Mouse (Mus musculus): ENCODE measurements around the gene Gm6793.
A peak's percentile ranks its signal among the peaks of the same experiment; 100 is the strongest.

Gm6793 gene

GRCm38 (mm10) chr8:112014936-112015335 is at the start of gene Gm6793:
Gm6793 (minus strand) TSS chr8:112015036.
- no peak for DNase-seq (ENCODE audit: low read depth, low spot score)
- H3K36me3 ChIP-seq (ENCODE audit: control insufficient read depth, insufficient read depth, low read length, poor library complexity, severe bottlenecking), result peaks cover 11% of the 10 kb centered on the region
- no peaks in the 10 kb centered on the region for H3K27me3 ChIP-seq (ENCODE audit: control insufficient read depth, insufficient read depth, low read length, poor library complexity, severe bottlenecking)

GRCm38 (mm10) chr8:112061372-112061771 is 46.5 kb upstream of the Gm6793 start:
- DNase-seq (ENCODE audit: low read depth, low spot score), result peak; percentile 57
- Histone ChIP-seq H3K27me3 (ENCODE audit: control insufficient read depth, insufficient read depth, low read length, poor library complexity, severe bottlenecking) (no peaks in the 10 kb centered on the region), H3K36me3 (ENCODE audit: control insufficient read depth, insufficient read depth, low read length, poor library complexity, severe bottlenecking) (no peaks in the 10 kb centered on the region)

GRCm38 (mm10) chr8:112054456-112054855 is 39.6 kb upstream of the Gm6793 start:
- DNase-seq (ENCODE audit: low read depth, low spot score), result no peak
- Histone ChIP-seq H3K36me3 (ENCODE audit: control insufficient read depth, insufficient read depth, low read length, poor library complexity, severe bottlenecking) (no peaks in the 10 kb centered on the region), H3K27me3 (ENCODE audit: control insufficient read depth, insufficient read depth, low read length, poor library complexity, severe bottlenecking) (no peaks in the 10 kb centered on the region)

- no peaks in the 10 kb centered on the region for H3K27me3 ChIP-seq (ENCODE audit: control insufficient read depth, insufficient read depth, low read length, poor library complexity, severe bottlenecking)
- no peak for DNase-seq (ENCODE audit: low read depth, low spot score)
- H3K36me3 ChIP-seq (ENCODE audit: control insufficient read depth, insufficient read depth, low read length, poor library complexity, severe bottlenecking), result no peaks in the 10 kb centered on the region
These were observed 36.7 kb upstream of the Gm6793 start for GRCm38 (mm10) chr8:112051537-112051936.

- Histone ChIP-seq H3K36me3 (ENCODE audit: control insufficient read depth, insufficient read depth, low read length, poor library complexity, severe bottlenecking) (no peaks in the 10 kb centered on the region), H3K27me3 (ENCODE audit: control insufficient read depth, insufficient read depth, low read length, poor library complexity, severe bottlenecking) (no peaks in the 10 kb centered on the region)
- no peak for DNase-seq (ENCODE audit: low read depth, low spot score)
These were observed 35.1 kb upstream of the Gm6793 start for GRCm38 (mm10) chr8:112049984-112050383.

- no peak for DNase-seq (ENCODE audit: low read depth, low spot score)
- Histone ChIP-seq H3K27me3 (ENCODE audit: control insufficient read depth, insufficient read depth, low read length, poor library complexity, severe bottlenecking) (no peaks in the 10 kb centered on the region), H3K36me3 (ENCODE audit: control insufficient read depth, insufficient read depth, low read length, poor library complexity, severe bottlenecking) (no peaks in the 10 kb centered on the region)
These were observed 33.5 kb upstream of the Gm6793 start for GRCm38 (mm10) chr8:112048293-112048692.

GRCm38 (mm10) chr8:112045896-112046295 is 31.1 kb upstream of the Gm6793 start:
- no peaks in the 10 kb centered on the region for H3K27me3 ChIP-seq (ENCODE audit: control insufficient read depth, insufficient read depth, low read length, poor library complexity, severe bottlenecking)
- DNase-seq (ENCODE audit: low read depth, low spot score), result peak; percentile 82
- H3K36me3 ChIP-seq (ENCODE audit: control insufficient read depth, insufficient read depth, low read length, poor library complexity, severe bottlenecking), result no peaks in the 10 kb centered on the region

DNA sequence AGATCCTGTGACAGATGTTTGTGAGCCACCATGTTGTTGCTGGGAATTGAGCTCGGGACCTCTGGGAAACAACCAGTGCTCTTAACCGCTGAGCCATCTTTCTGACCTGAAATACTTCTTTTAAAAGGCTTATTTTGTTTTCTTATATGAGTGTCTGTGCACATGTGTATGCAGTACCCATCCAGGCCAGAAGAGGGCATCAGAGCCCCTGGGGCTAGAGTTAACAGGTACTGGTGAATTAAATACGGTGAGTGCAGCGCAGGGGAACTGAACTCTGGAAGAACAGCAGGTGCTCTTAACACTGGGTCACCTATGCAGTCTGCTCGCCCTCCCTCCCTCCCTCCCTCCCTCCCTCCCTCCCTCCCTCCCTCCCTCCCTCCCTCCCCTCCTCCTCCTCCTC is 30.3 kb upstream of the Gm6793 start:
- H3K27me3 ChIP-seq (ENCODE audit: control insufficient read depth, insufficient read depth, low read length, poor library complexity, severe bottlenecking), result no peaks in the 10 kb centered on the region
- DNase-seq (ENCODE audit: low read depth, low spot score), result peak; percentile 21
- H3K36me3 ChIP-seq (ENCODE audit: control insufficient read depth, insufficient read depth, low read length, poor library complexity, severe bottlenecking), result no peaks in the 10 kb centered on the region

- Histone ChIP-seq H3K36me3 (ENCODE audit: control insufficient read depth, insufficient read depth, low read length, poor library complexity, severe bottlenecking) (no peaks in the 10 kb centered on the region), H3K27me3 (ENCODE audit: control insufficient read depth, insufficient read depth, low read length, poor library complexity, severe bottlenecking) (no peaks in the 10 kb centered on the region)
These were observed 22.7 kb upstream of the Gm6793 start for GRCm38 (mm10) chr8:112037521-112037920.

DNA sequence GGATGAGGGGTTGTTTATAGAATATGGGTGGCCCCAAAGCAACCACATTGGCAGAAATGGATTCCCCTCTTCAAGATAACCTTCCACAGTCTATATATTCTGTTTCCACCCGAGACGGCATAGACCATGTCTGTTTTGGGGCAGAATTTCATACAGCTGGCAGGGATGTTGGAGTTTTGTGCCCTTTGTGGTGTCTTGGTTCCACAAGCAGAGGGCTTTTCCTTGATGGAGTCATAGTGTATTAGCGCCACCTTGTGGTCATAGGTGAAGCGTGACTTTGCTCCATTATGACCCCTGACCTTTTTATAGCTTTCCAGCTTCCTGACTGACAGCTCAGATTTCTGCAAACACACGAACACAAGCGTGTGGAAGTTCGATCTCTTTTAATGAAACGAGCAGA is 19.8 kb upstream of the Gm6793 start:
- H3K27me3 ChIP-seq (ENCODE audit: control insufficient read depth, insufficient read depth, low read length, poor library complexity, severe bottlenecking), result no peaks in the 10 kb centered on the region
- H3K36me3 ChIP-seq (ENCODE audit: control insufficient read depth, insufficient read depth, low read length, poor library complexity, severe bottlenecking), result no peaks in the 10 kb centered on the region
- DNase-seq (ENCODE audit: low read depth, low spot score), result peak; percentile 82

More at GRCm38 (mm10) chr8:112037521-112037920, 22.7 kb upstream of the Gm6793 start:
- DNase-seq (ENCODE audit: low read depth, low spot score), result no peak

GRCm38 (mm10) chr8:112033071-112033470 is 18.2 kb upstream of the Gm6793 start:
- H3K36me3 ChIP-seq (ENCODE audit: control insufficient read depth, insufficient read depth, low read length, poor library complexity, severe bottlenecking), result no peaks in the 10 kb centered on the region
- no peak for DNase-seq (ENCODE audit: low read depth, low spot score)

GRCm38 (mm10) chr8:112030663-112031062 is 15.8 kb upstream of the Gm6793 start:
- Histone ChIP-seq H3K36me3 (ENCODE audit: control insufficient read depth, insufficient read depth, low read length, poor library complexity, severe bottlenecking) (no peaks in the 10 kb centered on the region), H3K27me3 (ENCODE audit: control insufficient read depth, insufficient read depth, low read length, poor library complexity, severe bottlenecking) (no peaks in the 10 kb centered on the region)
- peak; percentile 10 for DNase-seq (ENCODE audit: low read depth, low spot score)

More at GRCm38 (mm10) chr8:112033071-112033470, 18.2 kb upstream of the Gm6793 start:
- H3K27me3 ChIP-seq (ENCODE audit: control insufficient read depth, insufficient read depth, low read length, poor library complexity, severe bottlenecking), result no peaks in the 10 kb centered on the region

- DNase-seq (ENCODE audit: low read depth, low spot score), result no peak
- no peaks in the 10 kb centered on the region for H3K36me3 ChIP-seq (ENCODE audit: control insufficient read depth, insufficient read depth, low read length, poor library complexity, severe bottlenecking)
These were observed 14.6 kb upstream of the Gm6793 start for GRCm38 (mm10) chr8:112029455-112029854.

DNA sequence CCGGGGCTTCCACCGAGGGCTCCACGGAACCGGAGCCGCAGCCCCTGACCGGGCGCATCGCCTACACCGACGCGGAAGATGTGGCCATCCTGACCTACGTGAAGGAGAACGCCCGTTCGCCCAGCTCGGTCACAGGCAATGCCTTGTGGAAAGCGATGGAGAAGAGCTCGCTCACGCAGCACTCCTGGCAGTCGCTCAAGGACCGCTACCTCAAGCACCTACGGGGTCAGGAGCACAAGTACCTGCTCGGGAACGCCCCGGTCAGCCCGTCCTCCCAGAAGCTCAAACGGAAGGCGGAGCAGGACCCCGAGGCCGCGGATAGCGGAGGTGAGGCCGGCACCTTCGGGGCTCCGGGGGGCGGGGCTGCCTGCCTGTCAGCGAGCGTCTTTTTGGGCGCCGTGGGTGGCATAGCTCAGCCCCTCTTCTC is 3.0 kb downstream of the Gm6793 start:
- no peaks in the 10 kb centered on the region for H3K27me3 ChIP-seq (ENCODE audit: control insufficient read depth, insufficient read depth, low read length, poor library complexity, severe bottlenecking)
- peaks cover 7% of the 10 kb centered on the region for H3K36me3 ChIP-seq (ENCODE audit: control insufficient read depth, insufficient read depth, low read length, poor library complexity, severe bottlenecking)
- DNase-seq (ENCODE audit: low read depth, low spot score), result peak; percentile 39

More at GRCm38 (mm10) chr8:112029455-112029854, 14.6 kb upstream of the Gm6793 start:
- no peaks in the 10 kb centered on the region for H3K27me3 ChIP-seq (ENCODE audit: control insufficient read depth, insufficient read depth, low read length, poor library complexity, severe bottlenecking)

DNA sequence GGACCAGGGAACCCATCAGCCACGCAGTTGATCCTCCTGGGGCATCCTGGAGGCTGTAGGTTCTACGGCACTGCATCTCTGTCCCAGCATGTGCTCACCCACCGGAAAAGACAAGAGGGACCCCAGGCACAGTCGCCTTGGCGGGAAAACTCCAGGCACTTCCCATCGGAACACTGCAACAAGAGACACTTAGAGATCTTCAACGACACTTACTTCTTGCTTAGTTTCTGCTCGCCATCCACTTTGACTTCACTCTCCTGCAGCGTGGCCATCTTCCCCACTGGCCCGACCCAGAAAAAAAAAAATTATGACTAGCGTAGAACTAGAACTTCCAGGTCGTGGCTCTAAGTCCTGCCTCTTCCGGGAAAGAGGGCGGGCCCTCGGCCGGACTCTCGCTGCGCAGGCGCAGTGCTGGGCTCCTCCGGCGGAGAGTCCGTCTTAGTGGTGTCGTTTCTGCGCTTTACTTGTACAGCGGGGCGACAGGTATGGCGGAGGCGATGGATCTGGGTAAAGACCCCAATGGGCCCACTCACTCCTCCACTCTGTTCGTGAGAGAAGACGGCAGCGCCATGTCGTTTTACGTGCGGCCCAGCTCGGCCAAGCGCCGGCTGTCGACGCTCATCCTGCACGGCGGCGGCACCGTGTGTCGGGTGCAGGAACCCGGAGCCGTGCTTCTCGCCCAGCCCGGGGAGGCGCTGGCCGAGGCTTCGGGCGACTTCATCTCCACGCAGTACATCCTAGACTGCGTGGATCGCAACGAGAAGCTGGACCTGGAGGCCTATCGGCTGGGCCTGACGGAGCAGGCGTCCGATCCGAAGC is 3.6 kb downstream of the Gm6793 start, which contains the start of the genes Kars and Terf2ip:
TSS of gene Kars (minus strand) at position 327 of the 819 bp plus-strand sequence.
TSS of gene Terf2ip (plus strand) at position 402 of the 819 bp plus-strand sequence.
- H3K27me3 ChIP-seq (ENCODE audit: control insufficient read depth, insufficient read depth, low read length, poor library complexity, severe bottlenecking), result no peaks in the 10 kb centered on the region
- DNase-seq (ENCODE audit: low read depth, low spot score), result peak; percentile 96

More for the DNA sequence above, 3.6 kb downstream of the Gm6793 start, which contains the start of the genes Kars and Terf2ip:
- peaks cover 1% of the 10 kb centered on the region for H3K36me3 ChIP-seq (ENCODE audit: control insufficient read depth, insufficient read depth, low read length, poor library complexity, severe bottlenecking)

Data from splenic B cell, adult 2 months (primary cell).